Mouse (Mus musculus) hindbrain, embryonic 16.5 days (tissue): ENCODE measurements around the gene Vegfa. TPM values are rescaled to one million over a fixed set of nuclear protein-coding genes. Genes with fewer than 3 reads are reported as not detected.
A peak's percentile ranks its signal among the peaks of the same experiment; 100 is the strongest.

Experiments used
- ATAC-seq: fragments of 200-750 bp; cut with Nextera tagmentation; 2 replicates; pipeline ENCODE4 v1.8.0; 2017; ENCODE audit warnings: moderate TSS enrichment, moderate library complexity
- H3K27ac ChIP-seq: fragments of 300-500 bp; sonication (generic); 2 replicates; pipeline ENCODE4 v1.5.1; 2014; ENCODE audit warnings: low read depth, mild to moderate bottlenecking, control low read depth, low read length, moderate library complexity
- H3K27me3 ChIP-seq: fragments of 300-500 bp; sonication (generic); replicated peaks from 2 replicates; pipeline ENCODE4 v1.6.1; 2014; ENCODE audit warnings: low read length; ENCODE audit not compliant: control insufficient read depth, insufficient read depth
- H3K36me3 ChIP-seq: fragments of 300-500 bp; sonication (generic); 2 replicates; pipeline ENCODE4 v1.6.1; 2014; ENCODE audit warnings: mild to moderate bottlenecking, low read length, moderate library complexity, mixed read lengths; ENCODE audit not compliant: control insufficient read depth, insufficient read depth
- H3K4me1 ChIP-seq: fragments of 300-500 bp; sonication (generic); 2 replicates; pipeline ENCODE4 v1.6.1; 2014; ENCODE audit warnings: low read depth, low read length; ENCODE audit not compliant: control insufficient read depth, insufficient read depth
- H3K4me2 ChIP-seq: fragments of 300-500 bp; sonication (generic); 2 replicates; pipeline ENCODE4 v1.6.1; 2014; ENCODE audit warnings: mild to moderate bottlenecking, low read length, control low read depth, moderate library complexity
- H3K4me3 ChIP-seq: fragments of 300-500 bp; sonication (generic); 2 replicates; pipeline ENCODE4 v1.5.1; 2014; ENCODE audit warnings: mild to moderate bottlenecking, low read length, control low read depth, moderate library complexity
- H3K9ac ChIP-seq: fragments of 300-500 bp; sonication (generic); 2 replicates; pipeline ENCODE4 v1.6.1; 2014; ENCODE audit warnings: low read depth, mild to moderate bottlenecking, control low read depth, low read length, moderate library complexity
- H3K9me3 ChIP-seq: fragments of 300-500 bp; sonication (generic); 2 replicates; pipeline ENCODE4 v1.6.1; 2014; ENCODE audit warnings: mild to moderate bottlenecking, low read length, moderate library complexity; ENCODE audit not compliant: control insufficient read depth
- WGBS: fragments of 180-500 bp; shearing (Covaris S2); extraction: QIAGEN DNeasy Blood & Tissue Kit; methylation state at CpG from one replicate; pipeline ENCODE4 v1.1.7; 2014; 5-methylcytosine and 5-hydroxymethylcytosine counted together
- polyA plus RNA-seq: library from polyadenylated mRNA; unstranded; fragments of >200 nt; fragmentation: Nextera tagmentation; extraction: Ambion mirVana; gene quantifications from 2 replicates; pipeline ENCODE4 v1.2.1, GENCODE M21; 2015

Vegfa gene
- polyA plus RNA-seq, 1 experiment from 2014 or later = 3.8 TPM

- Histone ChIP-seq H3K4me3 (no peak overlapping the region), H3K27me3 (no peaks in the 10 kb centered on the region), H3K27ac (no peak overlapping the region), H3K4me2 (no peak overlapping the region), H3K9me3 (no peaks in the 10 kb centered on the region), H3K36me3 (no peaks in the 10 kb centered on the region), H3K9ac (no peak overlapping the region), H3K4me1 (no peaks in the 10 kb centered on the region)
- 59% methylated on average over 5 of the region's 5 CpGs for WGBS
- ATAC-seq = no peak
Measured at GRCm38 (mm10) chr17:46041223-46041622, 9.1 kb upstream of the Vegfa start.

- no peaks in the 10 kb centered on the region for H3K27me3 ChIP-seq
- H3K4me3 ChIP-seq = no peak overlapping the region
- no peaks in the 10 kb centered on the region for H3K36me3 ChIP-seq
- WGBS = 80% methylated on average over 6 of the region's 6 CpGs
- H3K4me1 ChIP-seq = no peaks in the 10 kb centered on the region
- no peak overlapping the region for H3K27ac ChIP-seq
- H3K9ac ChIP-seq = no peak overlapping the region
- H3K9me3 ChIP-seq = no peaks in the 10 kb centered on the region
- no peak for ATAC-seq
- H3K4me2 ChIP-seq = no peak overlapping the region
Measured at GRCm38 (mm10) chr17:46040561-46040960, 8.4 kb upstream of the Vegfa start.

- Histone ChIP-seq H3K4me1 (no peaks in the 10 kb centered on the region), H3K9ac (no peak overlapping the region), H3K4me3 (no peak overlapping the region), H3K36me3 (no peaks in the 10 kb centered on the region), H3K27ac (no peak overlapping the region), H3K27me3 (no peaks in the 10 kb centered on the region), H3K9me3 (no peaks in the 10 kb centered on the region), H3K4me2 (no peak overlapping the region)
- WGBS = 53% methylated on average over 3 of the region's 3 CpGs
- no peak for ATAC-seq
Measured at GRCm38 (mm10) chr17:46038906-46039305, 6.7 kb upstream of the Vegfa start.

- Histone ChIP-seq H3K36me3 (no peaks in the 10 kb centered on the region), H3K4me3 (no peak overlapping the region), H3K27me3 (no peaks in the 10 kb centered on the region), H3K9ac (no peak overlapping the region), H3K9me3 (no peaks in the 10 kb centered on the region), H3K4me1 (peaks cover 7% of the 10 kb centered on the region), H3K27ac (no peak overlapping the region), H3K4me2 (no peak overlapping the region)
- 91% methylated on average over 6 of the region's 6 CpGs for WGBS
- ATAC-seq = no peak
Measured at GRCm38 (mm10) chr17:46036400-46036799, 4.2 kb upstream of the Vegfa start.

GRCm38 (mm10) chr17:46034110-46034509 is 1.9 kb upstream of the Vegfa start:
- H3K9ac ChIP-seq = no peak overlapping the region
- H3K36me3 ChIP-seq = no peaks in the 10 kb centered on the region
- no peak overlapping the region for H3K27ac ChIP-seq
- H3K4me3 ChIP-seq = no peak overlapping the region
- H3K27me3 ChIP-seq = no peaks in the 10 kb centered on the region
- peaks cover 12% of the 10 kb centered on the region for H3K4me1 ChIP-seq
- ATAC-seq = no peak
- no peak overlapping the region for H3K4me2 ChIP-seq
- no peaks in the 10 kb centered on the region for H3K9me3 ChIP-seq
- WGBS = 64% methylated on average over 6 of the region's 6 CpGs

- no peak for ATAC-seq
- no peaks in the 10 kb centered on the region for H3K9me3 ChIP-seq
- H3K36me3 ChIP-seq = no peaks in the 10 kb centered on the region
- H3K4me1 ChIP-seq = peaks cover 17% of the 10 kb centered on the region
- no peak overlapping the region; the same call in 1 of the 2 replicates for H3K4me2 ChIP-seq
- H3K27me3 ChIP-seq = no peaks in the 10 kb centered on the region
- no peak overlapping the region for H3K9ac ChIP-seq
- no peak overlapping the region for H3K27ac ChIP-seq
- no peak overlapping the region for H3K4me3 ChIP-seq
- WGBS = 23% methylated on average over 2 of the region's 2 CpGs
Measured at GRCm38 (mm10) chr17:46033607-46034006, 1.4 kb upstream of the Vegfa start.

- H3K9me3 ChIP-seq = no peaks in the 10 kb centered on the region
- no peaks in the 10 kb centered on the region for H3K36me3 ChIP-seq
- no peak overlapping the region for H3K9ac ChIP-seq
- H3K4me3 ChIP-seq = no peak overlapping the region
- H3K4me1 ChIP-seq = peaks cover 22% of the 10 kb centered on the region
- ATAC-seq = no peak
- H3K27ac ChIP-seq = no peak overlapping the region
- 43% methylated on average over 6 of the region's 6 CpGs for WGBS
- H3K4me2 ChIP-seq = no peak overlapping the region; the same call in 1 of the 2 replicates
- no peaks in the 10 kb centered on the region for H3K27me3 ChIP-seq
Measured at GRCm38 (mm10) chr17:46033122-46033521, 953 bp upstream of the Vegfa start.

- WGBS = under 1% methylated on average over 45 of the region's 50 CpGs
- no peaks in the 10 kb centered on the region for H3K27me3 ChIP-seq
- no peak for ATAC-seq
- peak overlapping the region; percentile 59 for H3K4me2 ChIP-seq
- peak overlapping the region; percentile 90 for H3K9ac ChIP-seq
- no peaks in the 10 kb centered on the region for H3K36me3 ChIP-seq
- peak overlapping the region; percentile 89 for H3K27ac ChIP-seq
- H3K4me3 ChIP-seq = peak overlapping the region; percentile 81
- H3K9me3 ChIP-seq = no peaks in the 10 kb centered on the region
- H3K4me1 ChIP-seq = peaks cover 34% of the 10 kb centered on the region
Measured at GRCm38 (mm10) chr17:46031621-46032211, 453 bp downstream of the Vegfa start.

- Histone ChIP-seq H3K27me3 (no peaks in the 10 kb centered on the region), H3K27ac (peak overlapping the region; percentile 89), H3K9me3 (no peaks in the 10 kb centered on the region), H3K4me3 (peak overlapping the region; percentile 81), H3K4me2 (peak overlapping the region; percentile 59), H3K4me1 (peaks cover 42% of the 10 kb centered on the region), H3K9ac (peak overlapping the region; percentile 90), H3K36me3 (no peaks in the 10 kb centered on the region)
- under 1% methylated on average over 74 of the region's 92 CpGs for WGBS
- peak; percentile 73 for ATAC-seq
Measured at GRCm38 (mm10) chr17:46030731-46031620, 1.2 kb downstream of the Vegfa start.
